In genomic region chr1:92935977-92936376, GRCm38 (mm10) we compare ENCODE assay signal across 9 mouse cellular contexts. TPM values are rescaled to one million over a fixed set of nuclear protein-coding genes. Genes with fewer than 3 reads are reported as not detected.
A peak's percentile ranks its signal among the peaks of the same experiment; 100 is the strongest.
DNase-seq lines count a peak whose midpoint lies in the region; ATAC-seq lines count a peak whose summit lies in the region.
"Had no signal": no experiment of that assay in that cellular context is flagged by ENCODE, and none has a peak within 500 bp of the region (broad histone marks: within the 10 kb centered on the region; RNA-seq: fewer than 3 reads in every experiment).

No protein-coding gene starts in this region.

- H3K9me3 ChIP-seq in kidney, embryonic 15.5 days (replicated peaks), result peaks cover 5% of the 10 kb centered on the region; the same call in 1 of the 2 replicates
- peaks cover 5% of the 10 kb centered on the region; the same call in 1 of the 2 replicates for H3K9me3 ChIP-seq in embryonic facial prominence, embryonic 10.5 days
- H3K9me3 ChIP-seq in intestine, embryonic 14.5 days (ENCODE audit: control insufficient read depth, low read length), result peaks cover 5% of the 10 kb centered on the region; the same call in 1 of the 2 replicates
- H3K9me3 ChIP-seq in midbrain, embryonic 16.5 days (replicated peaks; ENCODE audit: control insufficient read depth, low read length, poor library complexity, severe bottlenecking), result no peaks in the 10 kb centered on the region
- H3K9me3 ChIP-seq: G1E had no signal

- no peak for DNase-seq in kidney, adult 18-20 months
- no peak for DNase-seq in embryonic facial prominence, embryonic 10.5 days (ENCODE audit: low spot score)
- no peak for DNase-seq in intestine, embryonic 14.5 days (ENCODE audit: low spot score)
- no peak for DNase-seq in embryo, embryonic 10 days (ENCODE audit: low spot score)
- DNase-seq in cerebellum, adult 9-10 months, result no peak
- no peak for DNase-seq in cerebellum, adult 9-11 months

- H3K4me1 ChIP-seq in kidney, embryonic 15.5 days, result peaks cover 25% of the 10 kb centered on the region
- H3K4me1 ChIP-seq in embryonic facial prominence, embryonic 10.5 days, result peaks cover 24% of the 10 kb centered on the region
- H3K4me1 ChIP-seq in intestine, embryonic 14.5 days (replicated peaks; ENCODE audit: control insufficient read depth, insufficient read depth, low read length), result peaks cover 20% of the 10 kb centered on the region
- H3K4me1 ChIP-seq in midbrain, embryonic 16.5 days (ENCODE audit: control insufficient read depth, insufficient read depth, low read length), result peaks cover 26% of the 10 kb centered on the region

- no peak for ATAC-seq in kidney, embryonic 15.5 days (replicated peaks; ENCODE audit: low FRiP score)
- ATAC-seq in intestine, embryonic 14.5 days (replicated peaks; ENCODE audit: low FRiP score, low TSS enrichment, low read depth), result no peak
- no peak for ATAC-seq in midbrain, embryonic 16.5 days

- H3K27ac ChIP-seq in kidney, embryonic 15.5 days, result peak overlapping the region; percentile 25; the same call in 1 of the 2 replicates
- no peak overlapping the region for H3K27ac ChIP-seq in embryonic facial prominence, embryonic 10.5 days (replicated peaks)
- no peak overlapping the region for H3K27ac ChIP-seq in intestine, embryonic 14.5 days (ENCODE audit: low read depth)
- no peak overlapping the region for H3K27ac ChIP-seq in midbrain, embryonic 16.5 days (ENCODE audit: low read length)

- peaks cover 31% of the 10 kb centered on the region for H3K36me3 ChIP-seq in kidney, embryonic 15.5 days
- peaks cover 33% of the 10 kb centered on the region for H3K36me3 ChIP-seq in embryonic facial prominence, embryonic 10.5 days (replicated peaks)
- H3K36me3 ChIP-seq in intestine, embryonic 14.5 days (ENCODE audit: control insufficient read depth, insufficient read depth, low read length), result peaks cover 28% of the 10 kb centered on the region
- peaks cover 24% of the 10 kb centered on the region for H3K36me3 ChIP-seq in midbrain, embryonic 16.5 days (ENCODE audit: control insufficient read depth, insufficient read depth, low read length)

- 0 out of 2 replicates have a peak, but pooled peaks cover 3% of the 10 kb centered on the region for H3K27me3 ChIP-seq in kidney, embryonic 15.5 days
- no peaks in the 10 kb centered on the region for H3K27me3 ChIP-seq in embryonic facial prominence, embryonic 10.5 days (replicated peaks; ENCODE audit: low read depth, poor library complexity, severe bottlenecking)
- H3K27me3 ChIP-seq in intestine, embryonic 14.5 days (replicated peaks; ENCODE audit: control insufficient read depth, insufficient read depth, low read length), result no peaks in the 10 kb centered on the region
- no peaks in the 10 kb centered on the region for H3K27me3 ChIP-seq in midbrain, embryonic 16.5 days (ENCODE audit: control insufficient read depth, insufficient read depth, low read depth, low read length)

- peak overlapping the region; percentile 74 for H3K4me2 ChIP-seq in kidney, embryonic 15.5 days
- H3K4me2 ChIP-seq in intestine, embryonic 14.5 days (ENCODE audit: low read length), result peak overlapping the region; percentile 93
- peak overlapping the region; percentile 95 for H3K4me2 ChIP-seq in midbrain, embryonic 16.5 days (ENCODE audit: low read length)

- H3K4me3 ChIP-seq in kidney, embryonic 15.5 days (replicated peaks), result peak overlapping the region; percentile 84
- H3K4me3 ChIP-seq in embryonic facial prominence, embryonic 10.5 days, result peak overlapping the region; percentile 86
- H3K4me3 ChIP-seq in intestine, embryonic 14.5 days (ENCODE audit: low read depth, low read length), result no peak overlapping the region
- H3K4me3 ChIP-seq in midbrain, embryonic 16.5 days (ENCODE audit: low read depth, low read length), result peak overlapping the region; percentile 64

- WGBS in kidney, embryonic 15.5 days, result 74% methylated on average over 2 of the region's 2 CpGs
- 70% methylated on average over 2 of the region's 2 CpGs for WGBS in embryonic facial prominence, embryonic 10.5 days
- WGBS in intestine, embryonic 14.5 days, result 58% methylated on average over 2 of the region's 2 CpGs
- 38% methylated on average over 2 of the region's 2 CpGs for WGBS in midbrain, embryonic 16.5 days

- 0 out of 2 replicates have a peak overlapping the region, but pooled peaks have one; percentile 79 for H3K9ac ChIP-seq in kidney, embryonic 15.5 days
- H3K9ac ChIP-seq in intestine, embryonic 14.5 days (ENCODE audit: low read length), result no peak overlapping the region
- H3K9ac ChIP-seq in midbrain, embryonic 16.5 days (ENCODE audit: low read depth, low read length), result peak overlapping the region; percentile 73

RNA-seq across cellular contexts. Expression of gene Capn10, which starts 1.8 kb away (rescaled TPM):
- 32.6 and 37.2 TPM in 2 replicates for polyA plus RNA-seq in kidney, embryonic 15.5 days (2015; fragmentation: Nextera tagmentation; extraction: Ambion mirVana)
- 37.7 and 42.0 TPM in 2 replicates for polyA plus RNA-seq in embryonic facial prominence, embryonic 10.5 days (2016; fragmentation: Nextera tagmentation; extraction: Ambion mirVana)
- polyA plus RNA-seq in intestine, embryonic 14.5 days (2014; fragmentation: Nextera tagmentation; extraction: Ambion mirVana), result 25.6 and 26.5 TPM in 2 replicates
- 62.3 and 65.1 TPM in 2 replicates for polyA plus RNA-seq in midbrain, embryonic 16.5 days (2015; fragmentation: Nextera tagmentation; extraction: Ambion mirVana)

RNA-seq across cellular contexts. Expression of gene Gpr35, which starts 14.7 kb away (rescaled TPM):
- polyA plus RNA-seq in kidney, embryonic 15.5 days (2015; fragmentation: Nextera tagmentation; extraction: Ambion mirVana), result 0.55 and 0.56 TPM in 2 replicates
- 0.13 and 0.19 TPM in 2 replicates for polyA plus RNA-seq in embryonic facial prominence, embryonic 10.5 days (2016; fragmentation: Nextera tagmentation; extraction: Ambion mirVana)
- polyA plus RNA-seq in intestine, embryonic 14.5 days (2014; fragmentation: Nextera tagmentation; extraction: Ambion mirVana), result 5.7 and 7.0 TPM in 2 replicates
- 0.18 and 0.52 TPM in 2 replicates for polyA plus RNA-seq in midbrain, embryonic 16.5 days (2015; fragmentation: Nextera tagmentation; extraction: Ambion mirVana)

RNA-seq across cellular contexts. Expression of gene Rnpepl1, which starts 25.4 kb away (rescaled TPM):
- 32.6 and 37.9 TPM in 2 replicates for polyA plus RNA-seq in kidney, embryonic 15.5 days (2015; fragmentation: Nextera tagmentation; extraction: Ambion mirVana)
- polyA plus RNA-seq in embryonic facial prominence, embryonic 10.5 days (2016; fragmentation: Nextera tagmentation; extraction: Ambion mirVana), result 26.4 and 28.0 TPM in 2 replicates
- polyA plus RNA-seq in intestine, embryonic 14.5 days (2014; fragmentation: Nextera tagmentation; extraction: Ambion mirVana), result 28.4 and 36.8 TPM in 2 replicates
- 26.5 and 28.4 TPM in 2 replicates for polyA plus RNA-seq in midbrain, embryonic 16.5 days (2015; fragmentation: Nextera tagmentation; extraction: Ambion mirVana)

RNA-seq across cellular contexts. Expression of gene Dusp28, which starts 29.2 kb away (rescaled TPM):
- 12.2 and 14.7 TPM in 2 replicates for polyA plus RNA-seq in kidney, embryonic 15.5 days (2015; fragmentation: Nextera tagmentation; extraction: Ambion mirVana)
- 11.0 and 11.9 TPM in 2 replicates for polyA plus RNA-seq in embryonic facial prominence, embryonic 10.5 days (2016; fragmentation: Nextera tagmentation; extraction: Ambion mirVana)
- polyA plus RNA-seq in intestine, embryonic 14.5 days (2014; fragmentation: Nextera tagmentation; extraction: Ambion mirVana), result 9.9 and 12.1 TPM in 2 replicates
- polyA plus RNA-seq in midbrain, embryonic 16.5 days (2015; fragmentation: Nextera tagmentation; extraction: Ambion mirVana), result 16.6 and 17.5 TPM in 2 replicates

RNA-seq across cellular contexts. Expression of gene Ankmy1, which starts 33.3 kb away (rescaled TPM):
- 0.43 and 0.54 TPM in 2 replicates for polyA plus RNA-seq in kidney, embryonic 15.5 days (2015; fragmentation: Nextera tagmentation; extraction: Ambion mirVana)
- polyA plus RNA-seq in embryonic facial prominence, embryonic 10.5 days (2016; fragmentation: Nextera tagmentation; extraction: Ambion mirVana), result 0.30 and 0.45 TPM in 2 replicates
- polyA plus RNA-seq in intestine, embryonic 14.5 days (2014; fragmentation: Nextera tagmentation; extraction: Ambion mirVana), result 0.30 and 0.79 TPM in 2 replicates
- polyA plus RNA-seq in midbrain, embryonic 16.5 days (2015; fragmentation: Nextera tagmentation; extraction: Ambion mirVana), result 0.63 and 0.82 TPM in 2 replicates
